Mouse (Mus musculus): Measurements from ENCODE around the gene Pcgf2.

DNA sequence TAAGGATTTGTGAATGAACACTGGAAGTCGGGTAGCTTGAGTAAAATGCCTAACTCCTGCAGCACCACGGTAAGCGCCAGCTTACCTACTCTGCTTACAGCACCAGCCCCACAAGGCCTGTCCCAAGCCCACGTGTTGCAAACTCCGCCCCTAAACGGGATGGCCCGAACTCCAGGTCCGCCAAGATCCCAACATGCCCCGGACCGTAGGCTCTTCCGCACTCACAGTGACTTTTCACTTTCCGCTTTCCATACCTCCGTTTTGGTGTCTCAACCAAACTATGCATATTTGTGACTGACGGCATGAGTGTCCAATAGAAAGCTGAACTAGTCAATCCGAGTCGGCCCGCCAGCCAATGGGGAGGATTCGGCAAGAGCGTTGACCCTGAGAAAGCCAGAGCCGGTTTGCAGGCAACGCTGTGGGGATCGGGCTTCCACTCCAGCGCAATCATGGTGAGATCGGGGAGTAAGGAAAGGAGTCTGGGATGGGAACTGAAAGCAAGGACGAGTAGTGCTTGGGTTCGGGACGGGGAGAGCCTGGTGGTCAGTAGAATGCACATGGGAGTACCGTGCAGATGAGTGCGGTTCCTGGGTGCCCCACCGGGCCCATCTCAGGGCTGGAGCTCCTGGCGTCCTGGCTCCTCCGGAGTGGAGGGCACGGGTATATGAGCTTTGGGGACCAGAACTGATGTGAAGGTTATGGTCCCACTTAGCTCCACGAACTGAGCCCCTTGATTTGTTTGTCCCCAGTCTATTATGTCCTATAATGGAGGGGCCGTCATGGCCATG lies 2.9 kb upstream of the Pcgf2 start, which contains the start of gene Psmb3:
- TF ChIP-seq CTCF (IDR thresholded peaks at IDR 0.05; ENCODE audit: low read depth, low read length) (no peak), POLR2A (IDR thresholded peaks at IDR 0.05; ENCODE audit: extremely low read depth, insufficient read depth, low read length) (peak; percentile 74)

All from liver, adult 2 months (tissue).